ENCODE assay signal across 23 mouse cellular contexts in the genomic region with DNA sequence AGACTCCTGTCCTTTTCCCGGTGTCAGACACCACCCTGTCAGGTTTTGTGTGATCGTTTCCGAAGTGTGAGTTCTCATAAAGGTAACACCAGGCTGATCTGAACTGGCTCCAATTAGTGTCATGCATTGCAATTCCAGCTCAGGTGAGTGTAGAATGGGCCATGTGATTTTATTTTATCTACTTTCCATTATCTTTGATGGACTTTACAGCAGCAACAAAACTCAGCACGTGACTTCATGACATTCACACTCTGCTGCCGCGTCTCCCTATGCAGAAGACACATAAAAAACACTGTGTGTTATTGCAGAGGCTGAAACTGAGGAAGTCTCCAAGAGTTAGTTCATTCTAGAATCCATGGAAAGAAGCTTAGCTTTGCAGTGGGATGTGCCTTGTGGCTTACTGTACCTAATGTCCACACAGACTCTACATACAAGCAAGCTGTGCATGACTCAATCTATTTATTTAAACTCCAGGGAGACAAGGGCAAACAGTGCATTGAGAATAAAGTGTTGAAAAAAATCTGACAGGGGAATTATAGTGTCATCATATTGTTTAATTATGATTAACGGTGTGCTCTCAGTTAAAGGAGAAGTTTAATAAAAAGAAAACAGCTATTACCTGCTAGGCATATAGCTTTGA.
"Had no signal": no experiment of that assay in that cellular context is flagged by ENCODE, and none has a peak within 500 bp of the region (broad histone marks: within the 10 kb centered on the region; RNA-seq: fewer than 3 reads in every experiment).

No protein-coding gene starts in this region.

- H3K4me3 ChIP-seq: heart, embryonic 10.5 days; heart, embryonic 12.5 days; hindbrain, embryonic 10.5 days; hindbrain, embryonic 12.5 days; kidney, embryonic 15.5 days; limb, embryonic 13.5 days; limb, embryonic 15.5 days had no signal

- H3K36me3 ChIP-seq: heart, embryonic 10.5 days; heart, embryonic 12.5 days; hindbrain, embryonic 10.5 days; hindbrain, embryonic 12.5 days; kidney, embryonic 15.5 days; limb, embryonic 13.5 days; limb, embryonic 15.5 days had no signal

- ATAC-seq: hindbrain, embryonic 16.5 days; inflammation-experienced regulatory T-cells, adult 6 months had no signal

- H3K4me2 ChIP-seq: heart, embryonic 12.5 days; hindbrain, embryonic 12.5 days; hindbrain, embryonic 14.5 days; kidney, embryonic 15.5 days; limb, embryonic 13.5 days; limb, embryonic 15.5 days had no signal

- H3K9ac ChIP-seq: heart, embryonic 12.5 days; hindbrain, embryonic 12.5 days; hindbrain, embryonic 14.5 days; kidney, embryonic 15.5 days; limb, embryonic 13.5 days; limb, embryonic 15.5 days had no signal

- H3K9me3 ChIP-seq: heart, embryonic 10.5 days; heart, embryonic 12.5 days; hindbrain, embryonic 10.5 days; hindbrain, embryonic 12.5 days; kidney, embryonic 15.5 days; limb, embryonic 13.5 days; limb, embryonic 15.5 days had no signal

- H3K4me1 ChIP-seq: heart, embryonic 10.5 days; heart, embryonic 12.5 days; kidney, embryonic 15.5 days had no signal

- H3K27ac ChIP-seq: heart, embryonic 10.5 days; hindbrain, embryonic 10.5 days; hindbrain, embryonic 12.5 days; hindbrain, embryonic 14.5 days; kidney, embryonic 15.5 days; kidney, postnatal 0 days; limb, embryonic 13.5 days; limb, embryonic 15.5 days had no signal

- DNase-seq: gastrocnemius, postnatal 14 days; gastrocnemius, postnatal 36 days; heart, postnatal 10 days; heart, postnatal 4 days; kidney, adult 11 months; kidney, adult 2 months; kidney, adult 9 months; kidney, postnatal 14 days; kidney, postnatal 36 days; layer of hippocampus, adult 9-11 months; layer of hippocampus, postnatal 36 days; left cerebral cortex, postnatal 4 days had no signal

- H3K27me3 ChIP-seq: heart, embryonic 12.5 days; hindbrain, embryonic 12.5 days; kidney, embryonic 15.5 days; limb, embryonic 13.5 days; limb, embryonic 15.5 days had no signal
